Mouse (Mus musculus): ENCODE measurements around the gene A530016L24Rik.

DNA sequence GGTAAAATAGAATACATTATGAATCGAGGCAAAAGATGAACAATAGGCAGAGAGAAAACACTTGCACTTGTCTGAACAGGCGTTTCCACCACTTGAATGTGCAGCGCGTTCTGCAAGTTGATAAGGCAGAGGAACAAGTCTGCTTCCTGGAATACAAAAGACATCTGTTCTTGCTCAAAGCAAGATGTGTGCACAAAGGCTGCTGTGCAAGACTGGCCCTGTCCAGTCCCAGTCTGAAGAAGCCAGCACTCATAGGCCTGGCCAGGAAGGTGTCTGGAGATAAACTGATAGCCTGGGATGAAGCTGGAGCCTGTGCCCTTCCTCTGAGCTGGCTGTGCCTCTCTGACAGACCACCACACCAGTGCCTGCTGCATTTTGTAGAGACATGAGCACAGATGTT lies 28.9 kb downstream of the A530016L24Rik start:
- TF ChIP-seq CTCF (IDR thresholded peaks at IDR 0.05; ENCODE audit: control insufficient read depth, insufficient read depth, low read length), result no peak
- no peak for TF ChIP-seq POLR2A (IDR thresholded peaks at IDR 0.05; ENCODE audit: borderline replicate concordance, control insufficient read depth, low read depth, low read length)

Data from bone marrow, adult 2 months (tissue).